9 mouse cellular contexts compared by ENCODE assay signal in the genomic region with DNA sequence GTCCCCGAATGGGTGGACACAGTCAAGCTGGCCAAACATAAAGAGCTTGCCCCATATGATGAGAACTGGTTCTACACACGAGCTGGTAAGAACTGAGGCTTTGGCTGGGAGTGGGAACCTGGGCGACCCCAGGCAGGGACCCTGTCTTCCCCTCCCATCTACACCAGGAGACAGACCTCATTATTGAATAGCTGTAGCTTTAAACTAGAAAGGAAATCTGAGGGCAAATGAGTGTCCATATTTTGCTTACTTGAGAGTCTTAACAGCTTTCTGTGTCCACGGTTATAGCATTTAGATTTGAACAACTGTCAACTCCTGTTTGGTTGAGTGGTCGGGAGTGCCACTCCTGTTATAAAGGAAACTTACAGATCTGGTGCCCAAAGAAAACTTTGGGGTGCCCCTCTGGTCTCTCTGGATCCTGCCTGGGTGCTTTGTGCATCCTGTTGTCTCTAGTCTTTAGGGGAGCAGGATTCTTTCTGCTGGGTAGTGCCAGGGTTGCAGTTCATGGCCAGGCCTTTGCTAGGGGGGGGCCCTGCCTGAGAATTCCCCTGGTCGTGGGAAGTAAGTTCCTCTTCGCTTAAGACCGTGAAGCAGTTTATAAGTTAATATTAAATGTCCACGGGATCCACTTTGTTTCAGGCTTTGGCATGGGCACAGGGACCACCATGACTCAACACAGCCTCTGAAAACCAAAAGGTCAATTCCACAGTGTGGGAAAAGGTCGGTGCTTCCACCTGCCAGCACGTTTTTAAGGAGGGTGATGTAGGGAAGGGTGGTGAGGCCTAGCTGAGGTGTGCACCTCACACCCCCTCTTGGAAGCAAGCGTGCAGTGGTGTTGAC. TPM values are rescaled to one million over a fixed set of nuclear protein-coding genes. Genes with fewer than 3 reads are reported as not detected.
DNase-seq lines count a peak whose midpoint lies in the region; ATAC-seq and TF ChIP-seq lines count a peak whose summit lies in the region.
"Had no signal": no experiment of that assay in that cellular context is flagged by ENCODE, and none has a peak within 500 bp of the region (broad histone marks: within the 10 kb centered on the region; RNA-seq: fewer than 3 reads in every experiment).

No protein-coding gene starts in this region.

- ATAC-seq in forebrain, embryonic 14.5 days = no peak
- no peak for ATAC-seq in liver, embryonic 15.5 days (ENCODE audit: insufficient read depth)
- ATAC-seq in frontal cortex, adult (ENCODE audit: low TSS enrichment) = no peak

- H3K27ac ChIP-seq in heart, adult 2 months = peak overlapping the region; percentile 96; the same call in 1 of the 2 replicates
- H3K27ac ChIP-seq in forebrain, embryonic 14.5 days (ENCODE audit: low read depth, low read length) = no peak overlapping the region
- H3K27ac ChIP-seq in liver, embryonic 15.5 days (replicated peaks) = peak overlapping the region; percentile 95

- DNase-seq in heart, adult 2 months = no peak
- no peak for DNase-seq in heart, adult 8-10 months (ENCODE audit: low spot score)
- DNase-seq in forebrain, embryonic 14.5 days (ENCODE audit: low spot score) = no peak
- no peak for DNase-seq in urinary bladder, postnatal 36 days (ENCODE audit: low spot score in 2 of 2)
- DNase-seq in cerebellum, postnatal 10 days = no peak

- peaks cover 38% of the 10 kb centered on the region for H3K79me3 ChIP-seq in C2C12 (ENCODE audit: low read depth)

- H3K79me2 ChIP-seq in heart, adult 2 months (replicated peaks; ENCODE audit: control insufficient read depth, insufficient read depth, low read length) = peaks cover 5% of the 10 kb centered on the region
- H3K79me2 ChIP-seq in C2C12 (ENCODE audit: control insufficient read depth, insufficient read depth) = peaks cover 50% of the 10 kb centered on the region

- no peak for TF ChIP-seq CTCF in heart, adult 2 months (IDR thresholded peaks at IDR 0.05)
- no peak for TF ChIP-seq CTCF in C2C12 (IDR thresholded peaks at IDR 0.05; ENCODE audit: control insufficient read depth, insufficient read depth, insufficient read length)

- H3K4me3 ChIP-seq in heart, adult 2 months = peak overlapping the region; percentile 99
- peak overlapping the region; percentile 93 for H3K4me3 ChIP-seq in C2C12 (ENCODE audit: insufficient read depth, poor library complexity, severe bottlenecking)
- H3K4me3 ChIP-seq in forebrain, embryonic 14.5 days (ENCODE audit: low read depth, low read length) = peak overlapping the region; percentile 100
- peak overlapping the region; percentile 87 for H3K4me3 ChIP-seq in liver, embryonic 15.5 days (replicated peaks)

- peak overlapping the region; percentile 41 for H3K9ac ChIP-seq in heart, adult 2 months (ENCODE audit: low read depth, low read length)
- peak overlapping the region; percentile 100 for H3K9ac ChIP-seq in forebrain, embryonic 14.5 days (ENCODE audit: low read length)
- H3K9ac ChIP-seq in liver, embryonic 15.5 days = peak overlapping the region; percentile 91

- no peak for TF ChIP-seq EP300 in heart, adult 2 months (IDR thresholded peaks at IDR 0.05; ENCODE audit: insufficient read depth, low read depth, low read length)

- intact Hi-C loops in heart, adult 2 months (cut with DNase I) = loop anchor here (5.0 to 10.0 kb wide), 3 partner anchors 192 to 568 kb away; a partner anchor contains a TSS

- no peaks in the 10 kb centered on the region for H3K27me3 ChIP-seq in heart, adult 2 months (ENCODE audit: control insufficient read depth, insufficient read depth, low read length)
- H3K27me3 ChIP-seq in C2C12 (ENCODE audit: control insufficient read depth, insufficient read depth, insufficient read length) = no peaks in the 10 kb centered on the region
- no peaks in the 10 kb centered on the region for H3K27me3 ChIP-seq in forebrain, embryonic 14.5 days (replicated peaks; ENCODE audit: control insufficient read depth, insufficient read depth, low read length)
- no peaks in the 10 kb centered on the region for H3K27me3 ChIP-seq in liver, embryonic 15.5 days

- H3K9me3 ChIP-seq in forebrain, embryonic 14.5 days (replicated peaks; ENCODE audit: control insufficient read depth, low read length) = no peaks in the 10 kb centered on the region
- no peaks in the 10 kb centered on the region for H3K9me3 ChIP-seq in liver, embryonic 15.5 days (replicated peaks)

- peaks cover 4% of the 10 kb centered on the region for H3K4me1 ChIP-seq in heart, adult 2 months (ENCODE audit: control insufficient read depth, insufficient read depth, low read length)
- peaks cover 12% of the 10 kb centered on the region; the same call in 1 of the 2 replicates for H3K4me1 ChIP-seq in forebrain, embryonic 14.5 days (ENCODE audit: control insufficient read depth, insufficient read depth, low read length)
- H3K4me1 ChIP-seq in liver, embryonic 15.5 days (replicated peaks) = peaks cover 44% of the 10 kb centered on the region

- no peak for TF ChIP-seq POLR2A in heart, adult 2 months (IDR thresholded peaks at IDR 0.05; ENCODE audit: insufficient read depth, low read depth, low read length)

- peaks cover 11% of the 10 kb centered on the region for H3K36me3 ChIP-seq in heart, adult 2 months (ENCODE audit: control insufficient read depth, insufficient read depth, low read length)
- peaks cover 58% of the 10 kb centered on the region for H3K36me3 ChIP-seq in C2C12 (ENCODE audit: control insufficient read depth, insufficient read depth)
- H3K36me3 ChIP-seq in forebrain, embryonic 14.5 days (ENCODE audit: control insufficient read depth, insufficient read depth, low read length) = peaks cover 49% of the 10 kb centered on the region
- H3K36me3 ChIP-seq in liver, embryonic 15.5 days (replicated peaks) = peaks cover 54% of the 10 kb centered on the region

- H3K4me2 ChIP-seq in forebrain, embryonic 14.5 days (ENCODE audit: low read length) = peak overlapping the region; percentile 87
- peak overlapping the region; percentile 84 for H3K4me2 ChIP-seq in liver, embryonic 15.5 days

- H3ac ChIP-seq in C2C12 (ENCODE audit: control insufficient read depth, insufficient read length, low read depth) = peak overlapping the region; percentile 64

- WGBS in heart, adult 2 months = 24% methylated on average over 12 of the region's 12 CpGs
- WGBS in forebrain, embryonic 14.5 days = 45% methylated on average over 12 of the region's 12 CpGs
- 11% methylated on average over 12 of the region's 12 CpGs for WGBS in liver, embryonic 15.5 days (ENCODE audit: insufficient replicate concordance)

TF ChIP-seq in C2C12, 6 proteins besides CTCF, POLR2A, EP300 and RAD21:
- no peak for TF ChIP-seq USF1 (IDR thresholded peaks at IDR 0.05; ENCODE audit: low read depth)
- no peak for TF ChIP-seq MAX (IDR thresholded peaks at IDR 0.05)
- TF ChIP-seq FOSL1 (IDR thresholded peaks at IDR 0.05; ENCODE audit: insufficient read depth, low read length, poor library complexity, severe bottlenecking) = no peak
- no peak for TF ChIP-seq MYOG (IDR thresholded peaks at IDR 0.05; ENCODE audit: control insufficient read depth, extremely low read depth, insufficient read length)
- TF ChIP-seq MYOD1 (IDR thresholded peaks at IDR 0.05; ENCODE audit: control insufficient read depth, insufficient read length, low read depth) = no peak
- no peak for TF ChIP-seq CEBPB (IDR thresholded peaks at IDR 0.05; ENCODE audit: low read depth)
TF ChIP-seq in C2C12: peak in this region for 0.

RNA-seq across cellular contexts. Expression of a gene that starts 1.5 kb away (rescaled TPM):
- 100 to 1,000 TPM; 505 to 584 TPM for total RNA-seq in heart, adult 2 months (2021)
- 243 and 256 TPM in 2 replicates for polyA plus RNA-seq in heart, adult 2 months (2012; rRNA removed)
- total RNA-seq in heart, adult 8-10 months (2022) = 100 to 1,000 TPM; 468 to 567 (median 530) TPM
- polyA plus RNA-seq in C2C12 (2012; fragmentation: generic; extraction: Trizol) = 3,185 TPM
- 1,541 and 2,138 TPM in 2 replicates for polyA plus RNA-seq in forebrain, embryonic 14.5 days (2014; fragmentation: Nextera tagmentation; extraction: Ambion mirVana)
- 1,016 and 1,167 TPM in 2 replicates for polyA plus RNA-seq in liver, embryonic 15.5 days (2015; fragmentation: Nextera tagmentation; extraction: Ambion mirVana)

RNA-seq across cellular contexts. Expression of a gene that starts 11.5 kb away (rescaled TPM):
- 1 to 10 TPM; 1.1 to 1.7 TPM for total RNA-seq in heart, adult 2 months (2021)
- polyA plus RNA-seq in heart, adult 2 months (2012; rRNA removed) = 5.1 and 15.6 TPM in 2 replicates
- 1 to 10 TPM in 1 of 4 experiments, under 1 TPM in 3; 0.35 to 2.1 (median 0.66) TPM for total RNA-seq in heart, adult 8-10 months (2022)
- 0.09 TPM for polyA plus RNA-seq in C2C12 (2012; fragmentation: generic; extraction: Trizol)
- not detected in 2 replicates for polyA plus RNA-seq in forebrain, embryonic 14.5 days (2014; fragmentation: Nextera tagmentation; extraction: Ambion mirVana)
- polyA plus RNA-seq in liver, embryonic 15.5 days (2015; fragmentation: Nextera tagmentation; extraction: Ambion mirVana) = 6.0 and 7.2 TPM in 2 replicates

RNA-seq across cellular contexts. Expression of a gene that starts 15.8 kb away (rescaled TPM):
- total RNA-seq in heart, adult 2 months (2021) = not detected
- not detected in 2 replicates for polyA plus RNA-seq in heart, adult 2 months (2012; rRNA removed)
- total RNA-seq in heart, adult 8-10 months (2022) = not detected
- not detected for polyA plus RNA-seq in C2C12 (2012; fragmentation: generic; extraction: Trizol)
- not detected in 2 replicates for polyA plus RNA-seq in forebrain, embryonic 14.5 days (2014; fragmentation: Nextera tagmentation; extraction: Ambion mirVana)
- polyA plus RNA-seq in liver, embryonic 15.5 days (2015; fragmentation: Nextera tagmentation; extraction: Ambion mirVana) = not detected in 2 replicates
- polyA plus RNA-seq: large intestine, adult 2 months had no signal

RNA-seq across cellular contexts. Expression of a gene that starts 15.9 kb away (rescaled TPM):
- total RNA-seq in heart, adult 2 months (2021) = not detected
- polyA plus RNA-seq in heart, adult 2 months (2012; rRNA removed) = 0.12 and 0.53 TPM in 2 replicates
- not detected for total RNA-seq in heart, adult 8-10 months (2022)
- polyA plus RNA-seq in C2C12 (2012; fragmentation: generic; extraction: Trizol) = not detected
- not detected in 2 replicates for polyA plus RNA-seq in forebrain, embryonic 14.5 days (2014; fragmentation: Nextera tagmentation; extraction: Ambion mirVana)
- not detected in 2 replicates for polyA plus RNA-seq in liver, embryonic 15.5 days (2015; fragmentation: Nextera tagmentation; extraction: Ambion mirVana)
- polyA plus RNA-seq: large intestine, adult 2 months had no signal

RNA-seq across cellular contexts. Expression of a gene that starts 17.0 kb away (rescaled TPM):
- 10 to 100 TPM; 43.0 to 43.2 TPM for total RNA-seq in heart, adult 2 months (2021)
- polyA plus RNA-seq in heart, adult 2 months (2012; rRNA removed) = 92.8 and 105 TPM in 2 replicates
- total RNA-seq in heart, adult 8-10 months (2022) = 10 to 100 TPM; 31.8 to 45.5 (median 43.8) TPM
- 84.4 TPM for polyA plus RNA-seq in C2C12 (2012; fragmentation: generic; extraction: Trizol)
- polyA plus RNA-seq in forebrain, embryonic 14.5 days (2014; fragmentation: Nextera tagmentation; extraction: Ambion mirVana) = 26.9 and 41.3 TPM in 2 replicates
- polyA plus RNA-seq in liver, embryonic 15.5 days (2015; fragmentation: Nextera tagmentation; extraction: Ambion mirVana) = 41.7 and 46.4 TPM in 2 replicates

Comparison
In these comparisons a context has a peak if more than half of its experiments do, and no peak if none do; other contexts are left out.
1. H3K9ac ChIP-seq: peak in every context shown above with its lines; median percentile 100 in forebrain, embryonic 14.5 days; 91 in liver, embryonic 15.5 days; 41 in heart, adult 2 months.